Mouse (Mus musculus): ENCODE measurements around the gene Cflar. TPM values are rescaled to one million over a fixed set of nuclear protein-coding genes. Genes with fewer than 3 reads are reported as not detected.

Gene Cflar
- polyA plus RNA-seq, 1 experiment from 2014 or later: 26.1 TPM

GRCm38 (mm10) chr1:58716162-58716882 lies 5.0 kb downstream of the Cflar start:
- H3K4me3 ChIP-seq (ENCODE audit: low read depth, low read length): no peak overlapping the region
- no peaks in the 10 kb centered on the region for H3K9me3 ChIP-seq (ENCODE audit: control insufficient read depth, low read length)
- H3K4me1 ChIP-seq (replicated peaks; ENCODE audit: control insufficient read depth, insufficient read depth, low read length): peaks cover 14% of the 10 kb centered on the region
- WGBS: 43% methylated on average over 7 of the region's 7 CpGs
- H3K27me3 ChIP-seq (replicated peaks; ENCODE audit: control insufficient read depth, insufficient read depth, low read length): no peaks in the 10 kb centered on the region
- ATAC-seq (replicated peaks; ENCODE audit: low FRiP score, low TSS enrichment, low read depth) (no peak), DNase-seq (ENCODE audit: low spot score) (no peak)
- H3K9ac ChIP-seq (ENCODE audit: low read length): no peak overlapping the region
- H3K36me3 ChIP-seq (ENCODE audit: control insufficient read depth, insufficient read depth, low read length): peaks cover 47% of the 10 kb centered on the region
- H3K4me2 ChIP-seq (ENCODE audit: low read length): no peak overlapping the region
- H3K27ac ChIP-seq (ENCODE audit: low read depth): no peak overlapping the region

- no peaks in the 10 kb centered on the region for H3K9me3 ChIP-seq (ENCODE audit: control insufficient read depth, low read length)
- H3K4me1 ChIP-seq (replicated peaks; ENCODE audit: control insufficient read depth, insufficient read depth, low read length): peaks cover 14% of the 10 kb centered on the region
- H3K4me2 ChIP-seq (ENCODE audit: low read length): no peak overlapping the region
- H3K27me3 ChIP-seq (replicated peaks; ENCODE audit: control insufficient read depth, insufficient read depth, low read length): no peaks in the 10 kb centered on the region
- DNase-seq (ENCODE audit: low spot score): no peak
- no peak for ATAC-seq (replicated peaks; ENCODE audit: low FRiP score, low TSS enrichment, low read depth)
- H3K9ac ChIP-seq (ENCODE audit: low read length): no peak overlapping the region
- H3K4me3 ChIP-seq (ENCODE audit: low read depth, low read length): no peak overlapping the region
- no peak overlapping the region for H3K27ac ChIP-seq (ENCODE audit: low read depth)
- peaks cover 49% of the 10 kb centered on the region for H3K36me3 ChIP-seq (ENCODE audit: control insufficient read depth, insufficient read depth, low read length)
- WGBS: 96% methylated on average over 4 of the region's 4 CpGs
Measured at GRCm38 (mm10) chr1:58716883-58717220, 5.5 kb downstream of the Cflar start.

GRCm38 (mm10) chr1:58717589-58718270 lies 6.4 kb downstream of the Cflar start:
- Histone ChIP-seq H3K36me3 (ENCODE audit: control insufficient read depth, insufficient read depth, low read length) (peaks cover 56% of the 10 kb centered on the region), H3K4me2 (ENCODE audit: low read length) (no peak overlapping the region), H3K27ac (ENCODE audit: low read depth) (no peak overlapping the region), H3K4me1 (replicated peaks; ENCODE audit: control insufficient read depth, insufficient read depth, low read length) (peaks cover 14% of the 10 kb centered on the region), H3K9ac (ENCODE audit: low read length) (no peak overlapping the region), H3K27me3 (replicated peaks; ENCODE audit: control insufficient read depth, insufficient read depth, low read length) (no peaks in the 10 kb centered on the region), H3K4me3 (ENCODE audit: low read depth, low read length) (no peak overlapping the region), H3K9me3 (ENCODE audit: control insufficient read depth, low read length) (no peaks in the 10 kb centered on the region)
- ATAC-seq (replicated peaks; ENCODE audit: low FRiP score, low TSS enrichment, low read depth): no peak
- 92% methylated on average over 8 of the region's 8 CpGs for WGBS
- DNase-seq (ENCODE audit: low spot score): no peak

GRCm38 (mm10) chr1:58719356-58719945 lies 8.1 kb downstream of the Cflar start:
- Histone ChIP-seq H3K9ac (ENCODE audit: low read length) (no peak overlapping the region), H3K27me3 (replicated peaks; ENCODE audit: control insufficient read depth, insufficient read depth, low read length) (no peaks in the 10 kb centered on the region), H3K4me1 (replicated peaks; ENCODE audit: control insufficient read depth, insufficient read depth, low read length) (peaks cover 10% of the 10 kb centered on the region; the same call in 1 of the 2 replicates), H3K27ac (ENCODE audit: low read depth) (no peak overlapping the region), H3K36me3 (ENCODE audit: control insufficient read depth, insufficient read depth, low read length) (peaks cover 60% of the 10 kb centered on the region), H3K9me3 (ENCODE audit: control insufficient read depth, low read length) (no peaks in the 10 kb centered on the region), H3K4me2 (ENCODE audit: low read length) (no peak overlapping the region), H3K4me3 (ENCODE audit: low read depth, low read length) (no peak overlapping the region)
- ATAC-seq (replicated peaks; ENCODE audit: low FRiP score, low TSS enrichment, low read depth) (no peak), DNase-seq (ENCODE audit: low spot score) (no peak)
- 86% methylated on average over 7 of the region's 7 CpGs for WGBS

DNA sequence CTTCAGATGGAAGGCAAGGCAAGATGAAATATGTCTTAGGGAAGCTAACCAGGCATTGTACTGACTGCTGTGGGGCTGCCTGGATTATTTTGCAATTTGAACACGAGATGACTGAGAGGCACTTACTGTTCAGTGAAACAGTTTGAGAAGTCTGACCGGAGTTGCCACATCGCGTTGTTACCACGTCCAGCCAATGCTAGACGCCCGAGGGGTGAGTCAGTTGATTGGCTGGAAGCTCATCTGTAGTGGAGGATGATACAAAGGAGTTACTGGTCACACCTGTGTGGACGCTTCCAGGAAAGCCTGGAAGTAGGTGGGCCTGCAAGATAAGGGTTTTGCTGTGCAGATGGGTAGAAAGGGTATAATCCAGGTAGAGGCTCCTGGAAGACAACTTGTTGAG lies 8.8 kb downstream of the Cflar start:
- DNase-seq (ENCODE audit: low spot score): no peak
- peaks cover 10% of the 10 kb centered on the region; the same call in 1 of the 2 replicates for H3K4me1 ChIP-seq (replicated peaks; ENCODE audit: control insufficient read depth, insufficient read depth, low read length)
- no peaks in the 10 kb centered on the region for H3K27me3 ChIP-seq (replicated peaks; ENCODE audit: control insufficient read depth, insufficient read depth, low read length)
- no peak overlapping the region for H3K27ac ChIP-seq (ENCODE audit: low read depth)
- H3K9me3 ChIP-seq (ENCODE audit: control insufficient read depth, low read length): no peaks in the 10 kb centered on the region
- peaks cover 54% of the 10 kb centered on the region for H3K36me3 ChIP-seq (ENCODE audit: control insufficient read depth, insufficient read depth, low read length)
- H3K9ac ChIP-seq (ENCODE audit: low read length): no peak overlapping the region
- H3K4me3 ChIP-seq (ENCODE audit: low read depth, low read length): no peak overlapping the region
- no peak overlapping the region for H3K4me2 ChIP-seq (ENCODE audit: low read length)
- no peak for ATAC-seq (replicated peaks; ENCODE audit: low FRiP score, low TSS enrichment, low read depth)
- 88% methylated on average over 8 of the region's 8 CpGs for WGBS

- no peak for DNase-seq (ENCODE audit: low spot score)
- H3K27me3 ChIP-seq (replicated peaks; ENCODE audit: control insufficient read depth, insufficient read depth, low read length): no peaks in the 10 kb centered on the region
- no peak overlapping the region for H3K9ac ChIP-seq (ENCODE audit: low read length)
- no peak overlapping the region for H3K4me2 ChIP-seq (ENCODE audit: low read length)
- no peaks in the 10 kb centered on the region for H3K9me3 ChIP-seq (ENCODE audit: control insufficient read depth, low read length)
- no peak overlapping the region for H3K4me3 ChIP-seq (ENCODE audit: low read depth, low read length)
- H3K27ac ChIP-seq (ENCODE audit: low read depth): no peak overlapping the region
- WGBS: 72% methylated on average over 4 of the region's 4 CpGs
- peaks cover 45% of the 10 kb centered on the region for H3K36me3 ChIP-seq (ENCODE audit: control insufficient read depth, insufficient read depth, low read length)
- H3K4me1 ChIP-seq (replicated peaks; ENCODE audit: control insufficient read depth, insufficient read depth, low read length): peaks cover 9% of the 10 kb centered on the region; the same call in 1 of the 2 replicates
- ATAC-seq (replicated peaks; ENCODE audit: low FRiP score, low TSS enrichment, low read depth): no peak
Measured at GRCm38 (mm10) chr1:58720988-58721387, 9.7 kb downstream of the Cflar start.

- H3K36me3 ChIP-seq (ENCODE audit: control insufficient read depth, insufficient read depth, low read length): peaks cover 40% of the 10 kb centered on the region
- no peak overlapping the region for H3K27ac ChIP-seq (ENCODE audit: low read depth)
- H3K4me1 ChIP-seq (replicated peaks; ENCODE audit: control insufficient read depth, insufficient read depth, low read length): 0 out of 2 replicates have a peak, but pooled peaks cover 5% of the 10 kb centered on the region
- no peak overlapping the region for H3K4me3 ChIP-seq (ENCODE audit: low read depth, low read length)
- WGBS: 87% methylated on average over 11 of the region's 11 CpGs
- H3K27me3 ChIP-seq (replicated peaks; ENCODE audit: control insufficient read depth, insufficient read depth, low read length): no peaks in the 10 kb centered on the region
- DNase-seq (ENCODE audit: low spot score): no peak
- H3K9me3 ChIP-seq (ENCODE audit: control insufficient read depth, low read length): no peaks in the 10 kb centered on the region
- no peak for ATAC-seq (replicated peaks; ENCODE audit: low FRiP score, low TSS enrichment, low read depth)
- H3K4me2 ChIP-seq (ENCODE audit: low read length): no peak overlapping the region
- H3K9ac ChIP-seq (ENCODE audit: low read length): no peak overlapping the region
Measured at GRCm38 (mm10) chr1:58722115-58722938, 11.0 kb downstream of the Cflar start.

DNA sequence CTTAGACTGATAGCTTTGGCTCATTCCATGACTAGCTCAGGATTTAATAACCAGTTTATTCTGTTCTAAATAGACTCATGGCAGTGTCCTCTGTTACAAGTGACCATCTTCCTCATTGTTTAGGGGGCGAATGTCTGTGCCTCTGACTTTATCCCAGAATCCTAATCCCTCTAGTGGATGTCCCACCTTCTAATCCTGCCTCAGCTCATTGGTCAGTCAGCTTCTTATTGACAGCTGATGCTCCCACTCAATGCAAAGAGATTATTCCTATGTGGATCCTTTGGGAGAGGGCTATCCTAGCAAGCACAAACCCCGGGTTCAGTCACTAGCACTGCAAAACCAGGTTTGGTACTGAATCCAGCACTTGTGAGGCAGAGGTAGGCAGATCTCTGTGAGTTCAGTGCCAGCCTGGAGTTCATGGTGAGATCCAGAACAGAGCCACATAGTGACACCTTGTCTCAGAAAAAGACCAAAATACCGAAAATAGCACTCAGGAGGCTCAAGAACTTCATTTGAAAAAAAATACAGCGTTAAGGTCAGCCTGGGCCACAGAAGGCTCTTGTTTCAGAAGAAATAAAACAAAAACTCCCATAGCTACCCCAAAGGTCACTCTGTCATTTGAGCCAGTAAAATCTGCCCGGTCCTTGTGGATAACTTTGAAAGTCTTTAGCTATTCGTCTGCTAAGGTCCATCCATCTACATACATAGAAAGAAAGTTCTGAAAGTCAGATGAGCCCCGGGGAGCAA lies 11.9 kb downstream of the Cflar start:
- Histone ChIP-seq H3K36me3 (ENCODE audit: control insufficient read depth, insufficient read depth, low read length) (peaks cover 42% of the 10 kb centered on the region), H3K4me3 (ENCODE audit: low read depth, low read length) (no peak overlapping the region), H3K27me3 (replicated peaks; ENCODE audit: control insufficient read depth, insufficient read depth, low read length) (no peaks in the 10 kb centered on the region), H3K4me1 (replicated peaks; ENCODE audit: control insufficient read depth, insufficient read depth, low read length) (0 out of 2 replicates have a peak, but pooled peaks cover 5% of the 10 kb centered on the region), H3K9ac (ENCODE audit: low read length) (no peak overlapping the region), H3K9me3 (ENCODE audit: control insufficient read depth, low read length) (no peaks in the 10 kb centered on the region), H3K27ac (ENCODE audit: low read depth) (no peak overlapping the region), H3K4me2 (ENCODE audit: low read length) (no peak overlapping the region)
- no peak for ATAC-seq (replicated peaks; ENCODE audit: low FRiP score, low TSS enrichment, low read depth)
- 71% methylated on average over 7 of the region's 7 CpGs for WGBS
- no peak for DNase-seq (ENCODE audit: low spot score)
